Mouse (Mus musculus) granulocyte monocyte progenitor cell, adult 5-6 weeks (primary cell): ENCODE results near the gene Spata46. TPM values are rescaled to one million over a fixed set of nuclear protein-coding genes. Genes with fewer than 3 reads are reported as not detected.

ENCODE experiments used
- ATAC-seq: replicated peaks from 2 replicates; pipeline ENCODE4 v1.8.0; 2016; ENCODE audit warnings: mild to moderate bottlenecking, moderate TSS enrichment, inconsistent platforms; ENCODE audit not compliant: poor library complexity, severe bottlenecking
- total RNA-seq, 2 experiments: library from RNA; stranded (forward) in 1 of 2; stranded (reverse) in 1 of 2; fragments of 200-712, 200-1000 nt in 1 of 2; fragments of >200 nt in 1 of 2; fragmentation: Nextera tagmentation in 1 of 2; gene quantifications; 2 replicates each; pipeline ENCODE4 v1.2.3; 2014 to 2017

Spata46 gene
- total RNA-seq, 2 experiments from 2014 or later, result not detected

DNA sequence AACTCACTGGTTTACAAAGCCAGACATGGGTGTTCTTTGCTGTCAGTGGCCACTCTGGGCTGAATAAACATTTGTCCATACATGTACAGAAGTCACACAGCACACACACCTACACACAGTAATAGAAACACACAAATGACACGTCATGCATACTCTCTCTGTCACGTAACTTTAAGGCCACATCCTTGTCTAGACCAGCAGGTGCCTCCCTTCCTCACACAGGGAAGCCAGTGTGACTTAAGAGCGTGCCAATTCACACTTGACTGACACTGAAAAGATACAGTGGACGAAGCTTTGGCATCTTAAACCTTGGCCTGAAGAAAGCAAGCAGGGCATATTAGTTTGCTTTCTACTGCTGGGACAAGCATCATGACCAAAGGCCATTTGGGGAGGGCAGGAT, 24.2 kb downstream of the Spata46 start:
- no peak for ATAC-seq

DNA sequence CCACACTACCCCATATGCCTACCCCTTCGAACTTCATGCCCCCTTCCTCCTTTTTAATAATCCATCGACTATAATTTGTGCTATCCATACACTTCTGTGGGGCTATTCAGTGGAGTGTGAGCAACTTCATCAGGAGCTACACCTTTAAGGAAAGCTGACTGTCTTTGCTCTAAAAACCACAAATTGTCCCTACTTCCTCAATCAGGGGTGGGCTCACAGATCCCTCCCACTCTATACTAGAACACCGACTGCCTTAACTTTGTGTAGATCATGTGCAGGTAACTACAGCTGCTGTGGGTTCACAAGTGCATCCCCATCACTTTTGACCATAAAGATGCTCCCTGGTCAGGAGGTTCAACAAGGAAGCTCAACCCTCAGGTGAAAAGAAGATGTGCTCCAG, 31.3 kb downstream of the Spata46 start:
- ATAC-seq, result peak; percentile 67

- no peak for ATAC-seq
Observed at GRCm38 (mm10) chr1:170343081-170343480, 34.5 kb downstream of the Spata46 start.

DNA sequence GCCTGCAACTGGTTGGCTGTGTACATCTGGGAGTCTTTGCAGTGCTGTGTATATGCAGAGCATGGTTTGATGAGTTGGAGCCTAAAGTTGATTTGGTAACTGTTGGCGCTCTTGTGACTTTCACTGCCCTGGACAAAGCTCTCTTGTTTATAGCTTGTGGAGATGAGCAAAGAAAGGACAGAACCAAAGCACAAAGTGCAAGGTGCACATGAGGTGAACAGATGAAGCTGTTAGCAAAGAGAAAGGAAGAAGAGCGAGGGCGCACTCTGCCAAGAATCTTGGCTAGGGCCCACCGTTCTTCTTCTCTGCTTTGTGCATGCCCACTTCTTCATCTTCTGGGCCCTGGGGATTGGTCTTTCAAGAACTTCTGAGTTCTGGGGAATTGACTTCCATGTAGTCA, 35.3 kb downstream of the Spata46 start:
- no peak for ATAC-seq

DNA sequence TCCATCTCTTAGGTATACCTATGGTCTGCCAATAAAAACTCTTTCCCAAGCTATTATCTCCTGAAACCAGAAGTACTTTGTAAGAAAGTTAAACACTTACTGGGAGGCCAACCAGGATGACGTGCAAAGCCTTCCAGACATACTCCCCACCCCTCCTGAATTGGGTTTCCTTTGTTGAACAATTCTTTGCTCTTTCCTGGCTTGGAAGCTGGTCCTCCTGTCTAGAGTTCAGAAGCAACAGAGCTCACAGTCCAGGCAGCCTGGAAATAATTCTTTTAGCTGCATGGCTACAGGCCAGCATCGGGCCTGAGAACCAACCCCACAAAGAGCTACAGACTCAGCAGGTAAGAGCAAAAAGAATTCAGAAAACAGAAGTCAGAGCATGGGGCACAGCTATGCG, 37.7 kb downstream of the Spata46 start:
- ATAC-seq, result no peak

DNA sequence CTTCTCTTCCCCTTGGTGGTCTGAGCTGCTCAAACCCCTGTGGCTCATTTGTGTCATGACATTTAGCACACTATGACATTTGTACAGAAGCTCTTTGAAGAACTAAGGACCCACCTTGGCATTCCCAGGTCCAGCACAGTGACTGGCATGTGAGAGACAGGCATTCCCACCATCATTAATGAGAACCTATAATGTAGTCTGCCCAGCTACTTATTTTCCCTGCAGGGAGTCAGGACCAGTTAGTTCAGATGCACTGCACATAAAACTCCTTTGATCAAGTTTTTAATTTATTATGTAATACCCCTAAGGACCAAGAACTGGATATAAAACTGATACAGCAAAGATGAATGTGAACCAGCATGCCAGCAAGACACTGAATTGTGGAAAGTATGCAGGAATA, 42.5 kb downstream of the Spata46 start:
- no peak for ATAC-seq

GRCm38 (mm10) chr1:170353335-170353734, 44.7 kb downstream of the Spata46 start:
- ATAC-seq, result no peak

DNA sequence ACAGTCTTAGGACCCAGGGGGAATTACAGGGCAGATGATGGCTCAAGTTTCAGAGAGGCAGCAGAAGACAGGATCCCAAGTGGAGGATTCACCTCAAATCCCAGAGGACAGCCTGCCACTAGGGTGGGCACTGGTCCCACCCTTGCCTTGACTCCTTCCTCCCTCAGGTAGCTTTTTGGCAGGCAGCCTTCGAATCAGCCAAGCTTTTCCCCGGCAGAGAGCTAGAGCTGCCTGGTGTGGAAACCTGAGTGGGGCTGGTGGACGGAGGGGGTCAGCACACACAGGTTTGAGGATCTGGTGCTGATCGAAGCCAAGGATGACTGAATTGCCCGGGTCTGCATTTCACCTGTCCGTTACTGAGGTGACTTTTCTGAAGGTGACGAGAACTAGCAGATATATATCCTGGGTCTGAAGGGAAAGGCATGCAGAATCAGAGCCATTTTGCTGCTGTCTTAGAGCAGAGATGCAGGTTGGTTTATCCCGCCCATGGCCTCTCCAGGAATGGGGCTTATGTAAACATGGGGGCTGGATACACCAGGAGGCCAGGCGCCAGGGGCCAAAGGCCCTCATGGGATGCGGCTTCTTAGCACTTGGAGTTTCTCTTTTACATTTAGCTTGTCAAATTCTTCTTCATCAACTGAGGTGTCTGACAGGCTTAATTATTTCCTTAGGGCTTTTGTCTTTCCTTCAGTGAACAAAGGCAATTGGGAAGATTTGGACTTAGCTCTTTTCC, 51.7 kb downstream of the Spata46 start:
- no peak for ATAC-seq

Other genes starting within 250 kb of the Spata46 start
- gene Ddr2, start 198.0 kb upstream of the Spata46 start, total RNA-seq (2014; fragmentation: Nextera tagmentation), result not detected in 2 replicates
- 0.05 TPM in 1 of 2 replicates, not detected in the other for gene Ddr2, start 198.0 kb upstream of the Spata46 start, total RNA-seq (2017)
- 48.9 and 49.5 TPM in 2 replicates for gene Uap1, start 133.8 kb upstream of the Spata46 start, total RNA-seq (2014; fragmentation: Nextera tagmentation)
- gene Uap1, start 133.8 kb upstream of the Spata46 start, total RNA-seq (2017), result 74.7 and 144 TPM in 2 replicates
- 30.4 and 35.6 TPM in 2 replicates for gene Uhmk1, start 93.4 kb upstream of the Spata46 start, total RNA-seq (2014; fragmentation: Nextera tagmentation)
- 45.6 and 45.8 TPM in 2 replicates for gene Uhmk1, start 93.4 kb upstream of the Spata46 start, total RNA-seq (2017)
- not detected in 2 replicates for gene Sh2d1b2, start 76.1 kb upstream of the Spata46 start, total RNA-seq (2014; fragmentation: Nextera tagmentation)
- not detected in 2 replicates for gene Sh2d1b2, start 76.1 kb upstream of the Spata46 start, total RNA-seq (2017)
- gene Sh2d1b1, start 31.5 kb upstream of the Spata46 start, total RNA-seq (2014; fragmentation: Nextera tagmentation), result 3.6 and 7.0 TPM in 2 replicates
- 3.1 and 4.5 TPM in 2 replicates for gene Sh2d1b1, start 31.5 kb upstream of the Spata46 start, total RNA-seq (2017)
- gene Gm7694, start 2.5 kb upstream of the Spata46 start, total RNA-seq (2014; fragmentation: Nextera tagmentation), result 1.9 and 7.8 TPM in 2 replicates
- gene Gm7694, start 2.5 kb upstream of the Spata46 start, total RNA-seq (2017), result 2.1 and 2.8 TPM in 2 replicates